Mouse (Mus musculus) kidney, embryonic 14.5 days (tissue): ENCODE data around the gene Flvcr2. TPM values are rescaled to one million over a fixed set of nuclear protein-coding genes. Genes with fewer than 3 reads are reported as not detected.

Experiments
- ATAC-seq: fragments of 200-750 bp; cut with Nextera tagmentation; 2 replicates; pipeline ENCODE4 v1.8.0; 2017; ENCODE audit warnings: moderate number of reproducible peaks, mild to moderate bottlenecking, moderate TSS enrichment, moderate library complexity; ENCODE audit not compliant: low FRiP score, low TSS enrichment
- H3K27ac ChIP-seq: fragments of 300-500 bp; sonication (generic); 2 replicates; pipeline ENCODE4 v1.5.1; 2014; ENCODE audit warnings: low read depth, mild to moderate bottlenecking, low read length, moderate library complexity, mixed read lengths
- H3K27me3 ChIP-seq: fragments of 300-500 bp; sonication (generic); 2 replicates; pipeline ENCODE4 v1.6.1; 2014; ENCODE audit warnings: mild to moderate bottlenecking, low read length; ENCODE audit not compliant: control insufficient read depth, insufficient read depth
- H3K36me3 ChIP-seq: fragments of 300-500 bp; sonication (generic); 2 replicates; pipeline ENCODE4 v1.6.1; 2014; ENCODE audit warnings: low read length, mixed read lengths; ENCODE audit not compliant: control insufficient read depth, insufficient read depth
- H3K4me1 ChIP-seq: fragments of 300-500 bp; sonication (generic); 2 replicates; pipeline ENCODE4 v1.6.1; 2014; ENCODE audit warnings: low read length, mixed read lengths; ENCODE audit not compliant: control insufficient read depth, insufficient read depth
- H3K4me2 ChIP-seq: fragments of 300-500 bp; sonication (generic); replicated peaks from 2 replicates; pipeline ENCODE4 v1.6.1; 2014; ENCODE audit warnings: low read depth, mild to moderate bottlenecking, low read length
- H3K4me3 ChIP-seq: fragments of 300-500 bp; sonication (generic); 2 replicates; pipeline ENCODE4 v1.5.1; 2014; ENCODE audit warnings: mild to moderate bottlenecking, low read length
- H3K9ac ChIP-seq: fragments of 300-500 bp; sonication (generic); 2 replicates; pipeline ENCODE4 v1.6.1; 2014; ENCODE audit warnings: low read depth, mild to moderate bottlenecking, low read length, moderate library complexity
- H3K9me3 ChIP-seq: fragments of 300-500 bp; sonication (generic); 2 replicates; pipeline ENCODE4 v1.6.1; 2016; ENCODE audit warnings: low read length; ENCODE audit not compliant: control insufficient read depth
- WGBS: fragments of 180-500 bp; shearing (Covaris S2); extraction: QIAGEN DNeasy Blood & Tissue Kit; methylation state at CpG from one replicate; pipeline ENCODE4 v1.1.7; 2014; 5-methylcytosine and 5-hydroxymethylcytosine counted together
- polyA plus RNA-seq: library from polyadenylated mRNA; unstranded; fragments of >200 nt; fragmentation: Nextera tagmentation; extraction: Ambion mirVana; gene quantifications from 2 replicates; pipeline ENCODE4 v1.2.1, GENCODE M21; 2014

Flvcr2 gene
- polyA plus RNA-seq, 1 experiment from 2014 or later = 2.2 TPM

- Histone ChIP-seq H3K4me2 (no peak overlapping the region), H3K9ac (no peak overlapping the region), H3K4me3 (no peak overlapping the region), H3K36me3 (peaks cover 13% of the 10 kb centered on the region), H3K9me3 (no peaks in the 10 kb centered on the region), H3K4me1 (peaks cover 3% of the 10 kb centered on the region; the same call in 1 of the 2 replicates), H3K27me3 (no peaks in the 10 kb centered on the region), H3K27ac (no peak overlapping the region)
- 93% methylated on average over 3 of the region's 3 CpGs for WGBS
- no peak for ATAC-seq
These were observed 82.5 kb downstream of the Flvcr2 start for GRCm38 (mm10) chr12:85828856-85829255.

DNA sequence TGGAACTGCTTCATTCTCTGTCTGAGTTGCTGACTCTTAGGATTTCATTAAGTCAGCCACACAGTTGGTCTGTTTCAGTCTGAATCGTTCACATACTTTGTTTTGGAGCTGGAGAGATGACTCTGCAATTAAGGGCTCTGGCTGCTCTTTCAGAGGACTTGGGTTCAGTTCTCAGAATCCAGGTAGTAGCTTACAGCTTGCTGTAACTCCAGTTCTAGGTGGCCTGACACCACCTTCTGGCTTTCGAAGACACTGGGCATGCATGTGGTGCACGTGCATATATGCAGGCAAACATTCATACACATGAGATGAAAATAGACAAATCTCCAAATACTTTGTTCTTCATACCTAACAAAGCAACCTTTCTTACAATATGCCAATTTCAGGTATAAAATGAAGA is 83.5 kb downstream of the Flvcr2 start:
- Histone ChIP-seq H3K4me1 (peaks cover 2% of the 10 kb centered on the region; the same call in 1 of the 2 replicates), H3K36me3 (peaks cover 13% of the 10 kb centered on the region), H3K4me3 (no peak overlapping the region), H3K9me3 (no peaks in the 10 kb centered on the region), H3K27ac (no peak overlapping the region), H3K27me3 (no peaks in the 10 kb centered on the region), H3K4me2 (no peak overlapping the region), H3K9ac (no peak overlapping the region)
- 95% methylated on average over 3 of the region's 3 CpGs for WGBS
- ATAC-seq = no peak

DNA sequence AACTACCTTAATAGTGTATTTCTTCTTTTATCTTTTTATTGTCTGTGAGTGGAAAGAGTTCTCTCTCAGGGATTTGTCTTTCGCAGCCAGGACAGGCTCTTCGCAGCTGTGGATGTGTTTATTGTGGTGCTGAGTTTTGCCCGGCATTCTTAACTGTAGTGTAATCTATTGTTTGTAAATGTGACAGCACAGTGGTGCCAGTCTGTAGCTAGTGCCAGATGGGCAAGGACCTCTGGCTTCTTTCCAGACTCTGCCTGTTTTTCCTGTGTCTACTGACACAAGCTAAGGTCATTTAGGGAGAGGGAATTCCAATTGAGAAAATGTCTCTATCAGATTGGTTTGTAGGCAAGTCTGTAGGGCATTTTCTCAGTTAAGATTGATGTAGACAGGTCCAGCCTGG is 84.4 kb downstream of the Flvcr2 start:
- Histone ChIP-seq H3K36me3 (peaks cover 13% of the 10 kb centered on the region), H3K9me3 (no peaks in the 10 kb centered on the region), H3K27me3 (no peaks in the 10 kb centered on the region), H3K4me1 (peaks cover 1% of the 10 kb centered on the region; the same call in 1 of the 2 replicates), H3K9ac (no peak overlapping the region), H3K4me2 (no peak overlapping the region), H3K27ac (no peak overlapping the region), H3K4me3 (no peak overlapping the region)
- no peak for ATAC-seq
- WGBS = 92% methylated on average over 3 of the region's 3 CpGs

GRCm38 (mm10) chr12:85834543-85834942 is 88.2 kb downstream of the Flvcr2 start:
- Histone ChIP-seq H3K9me3 (no peaks in the 10 kb centered on the region), H3K27ac (no peak overlapping the region), H3K9ac (no peak overlapping the region), H3K4me1 (no peaks in the 10 kb centered on the region), H3K36me3 (peaks cover 7% of the 10 kb centered on the region), H3K4me2 (no peak overlapping the region), H3K27me3 (no peaks in the 10 kb centered on the region), H3K4me3 (no peak overlapping the region)
- ATAC-seq = no peak
- 89% methylated on average over 2 of the region's 2 CpGs for WGBS

DNA sequence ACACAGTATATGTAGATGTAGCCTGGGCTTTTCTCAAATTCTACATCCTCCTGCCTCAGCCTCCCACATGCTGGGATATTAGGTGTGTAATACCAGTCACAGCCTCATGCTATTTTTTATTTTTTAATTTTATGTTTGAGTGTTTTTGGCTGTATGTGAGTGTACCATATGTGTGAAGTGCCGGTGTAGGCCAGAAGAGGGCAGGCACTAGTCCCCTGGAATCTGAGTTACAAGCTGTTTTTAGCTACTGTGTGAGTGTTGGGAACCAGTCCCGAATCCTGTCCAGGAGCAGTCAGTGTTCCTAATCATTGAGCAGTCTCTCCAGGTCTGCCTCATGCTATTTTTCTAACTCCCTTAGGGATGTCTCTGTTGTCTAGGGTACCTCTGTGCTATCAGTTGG is 91.4 kb downstream of the Flvcr2 start:
- Histone ChIP-seq H3K9me3 (no peaks in the 10 kb centered on the region), H3K9ac (no peak overlapping the region), H3K36me3 (peaks cover 3% of the 10 kb centered on the region; the same call in 1 of the 2 replicates), H3K4me3 (no peak overlapping the region), H3K27ac (no peak overlapping the region), H3K4me1 (no peaks in the 10 kb centered on the region), H3K27me3 (no peaks in the 10 kb centered on the region), H3K4me2 (no peak overlapping the region)
- WGBS = 88% methylated on average over 2 of the region's 2 CpGs
- no peak for ATAC-seq

GRCm38 (mm10) chr12:85839371-85840000 is 93.1 kb downstream of the Flvcr2 start:
- WGBS = 90% methylated on average over 12 of the region's 12 CpGs
- H3K27me3 ChIP-seq = no peaks in the 10 kb centered on the region
- no peaks in the 10 kb centered on the region for H3K36me3 ChIP-seq

DNA sequence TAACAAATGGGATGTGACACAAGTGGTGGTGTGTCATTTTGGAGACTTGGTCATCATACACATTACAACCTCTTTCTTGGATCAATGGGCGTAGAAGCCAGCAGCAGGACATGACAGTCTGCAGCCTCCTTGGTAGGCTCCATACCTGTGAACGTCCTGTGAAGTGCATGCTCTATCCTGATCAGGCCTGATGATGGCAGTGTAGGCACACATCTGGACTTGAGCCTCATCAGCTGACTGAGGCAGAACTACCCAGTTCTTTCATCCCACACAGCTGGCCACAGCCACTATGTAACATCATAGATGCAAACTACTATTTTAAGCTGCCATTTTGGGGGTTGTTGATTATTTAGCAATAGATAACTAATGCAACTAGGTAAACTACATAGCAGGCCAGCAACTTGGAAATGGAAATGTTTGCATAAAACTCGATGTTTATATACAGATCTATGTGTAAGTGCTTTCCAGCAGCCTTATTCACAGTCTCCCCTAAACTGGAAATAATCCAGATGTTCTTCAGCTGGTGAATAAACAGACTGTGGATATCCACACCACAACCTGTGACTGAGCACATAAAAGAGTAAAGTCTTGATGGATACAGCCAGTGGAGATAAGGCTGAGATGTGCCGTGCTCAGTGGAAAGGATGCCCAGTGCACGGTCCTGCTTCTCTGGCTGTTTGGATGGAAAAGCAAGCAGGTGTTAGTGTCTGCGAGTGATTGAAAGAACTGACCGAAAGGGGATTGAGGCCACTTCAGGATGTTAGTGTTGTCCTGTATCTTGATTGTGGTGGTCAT is 102.0 kb downstream of the Flvcr2 start:
- H3K4me2 ChIP-seq = no peak overlapping the region
- no peak overlapping the region for H3K27ac ChIP-seq
- no peak overlapping the region for H3K4me3 ChIP-seq
- H3K9ac ChIP-seq = no peak overlapping the region
- H3K9me3 ChIP-seq = no peaks in the 10 kb centered on the region
- 81% methylated on average over 7 of the region's 7 CpGs for WGBS
- H3K4me1 ChIP-seq = no peaks in the 10 kb centered on the region
- H3K36me3 ChIP-seq = no peaks in the 10 kb centered on the region; the same call in 1 of the 2 replicates
- peak; percentile 52; the same call in 1 of the 2 replicates for ATAC-seq
- no peaks in the 10 kb centered on the region for H3K27me3 ChIP-seq

More at GRCm38 (mm10) chr12:85839371-85840000, 93.1 kb downstream of the Flvcr2 start:
- H3K9me3 ChIP-seq = no peaks in the 10 kb centered on the region
- no peak overlapping the region for H3K9ac ChIP-seq
- H3K4me2 ChIP-seq = no peak overlapping the region
- ATAC-seq = no peak
- H3K4me3 ChIP-seq = no peak overlapping the region
- H3K27ac ChIP-seq = no peak overlapping the region
- no peaks in the 10 kb centered on the region for H3K4me1 ChIP-seq

DNA sequence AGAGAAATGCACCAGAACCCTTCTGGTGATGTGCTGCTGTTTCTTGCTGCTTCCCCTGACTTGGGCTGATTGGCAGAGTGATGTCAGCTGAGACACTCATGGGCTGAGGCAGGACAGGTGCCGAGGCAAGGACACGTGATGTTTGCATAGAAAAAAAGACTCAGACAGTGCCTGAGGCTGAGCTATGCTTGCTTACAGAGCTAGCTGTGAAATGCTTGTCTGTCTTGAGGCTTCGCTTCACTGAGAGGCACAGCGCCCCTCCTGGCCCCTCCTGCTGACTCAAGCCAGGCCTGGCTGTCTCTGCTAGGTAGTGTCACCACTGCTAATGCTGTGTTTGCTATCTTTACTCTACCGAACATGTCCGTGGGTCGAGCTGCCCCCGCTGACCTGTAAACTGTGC is 104.3 kb downstream of the Flvcr2 start:
- Histone ChIP-seq H3K4me2 (no peak overlapping the region), H3K27ac (no peak overlapping the region), H3K9ac (no peak overlapping the region), H3K4me3 (no peak overlapping the region), H3K4me1 (no peaks in the 10 kb centered on the region), H3K27me3 (no peaks in the 10 kb centered on the region), H3K9me3 (no peaks in the 10 kb centered on the region), H3K36me3 (no peaks in the 10 kb centered on the region; the same call in 1 of the 2 replicates)
- WGBS = 81% methylated on average over 8 of the region's 8 CpGs
- no peak for ATAC-seq

GRCm38 (mm10) chr12:85853836-85854235 is 107.5 kb downstream of the Flvcr2 start:
- no peak overlapping the region for H3K4me2 ChIP-seq
- H3K4me1 ChIP-seq = no peaks in the 10 kb centered on the region
- no peak for ATAC-seq
- H3K27ac ChIP-seq = no peak overlapping the region
- no peaks in the 10 kb centered on the region for H3K27me3 ChIP-seq
- 84% methylated on average over 4 of the region's 4 CpGs for WGBS
- H3K36me3 ChIP-seq = no peaks in the 10 kb centered on the region; the same call in 1 of the 2 replicates
- no peak overlapping the region for H3K4me3 ChIP-seq
- no peaks in the 10 kb centered on the region for H3K9me3 ChIP-seq
- H3K9ac ChIP-seq = no peak overlapping the region
